In genomic region chr15:26894801-26895229, GRCm38 (mm10) we compare ENCODE assay signal across 8 mouse cellular contexts. TPM values are rescaled to one million over a fixed set of nuclear protein-coding genes. Genes with fewer than 3 reads are reported as not detected.
DNase-seq lines count a peak whose midpoint lies in the region; ATAC-seq and TF ChIP-seq lines count a peak whose summit lies in the region.

No protein-coding gene starts in this region.

- WGBS in embryonic facial prominence, embryonic 15.5 days = 0% methylated on average over 26 of the region's 28 CpGs
- under 1% methylated on average over 28 of the region's 28 CpGs for WGBS in heart, postnatal 0 days
- WGBS in lung, embryonic 16.5 days = under 1% methylated on average over 28 of the region's 28 CpGs
- WGBS in stomach, embryonic 15.5 days = 0% methylated on average over 28 of the region's 28 CpGs

- peak; percentile 8 for DNase-seq in thymus, postnatal 4 days
- DNase-seq in thymus, postnatal 25 days = no peak
- DNase-seq in heart, postnatal 0 days (ENCODE audit: low spot score) = peak; percentile 17
- DNase-seq in kidney, postnatal 10 days = peak; percentile 67

- no peaks in the 10 kb centered on the region for H3K27me3 ChIP-seq in embryonic facial prominence, embryonic 15.5 days
- H3K27me3 ChIP-seq in heart, postnatal 0 days (ENCODE audit: control insufficient read depth, insufficient read depth, low read length) = no peaks in the 10 kb centered on the region
- no peaks in the 10 kb centered on the region for H3K27me3 ChIP-seq in lung, embryonic 16.5 days (ENCODE audit: control insufficient read depth, insufficient read depth, low read depth, low read length)
- no peaks in the 10 kb centered on the region for H3K27me3 ChIP-seq in stomach, embryonic 15.5 days (replicated peaks)

- peaks cover 7% of the 10 kb centered on the region; the same call in 1 of the 2 replicates for H3K4me1 ChIP-seq in embryonic facial prominence, embryonic 15.5 days
- H3K4me1 ChIP-seq in heart, postnatal 0 days (ENCODE audit: control insufficient read depth, insufficient read depth) = no peaks in the 10 kb centered on the region; the same call in 1 of the 2 replicates
- peaks cover 6% of the 10 kb centered on the region for H3K4me1 ChIP-seq in lung, embryonic 16.5 days (replicated peaks; ENCODE audit: control insufficient read depth, insufficient read depth, low read length)
- H3K4me1 ChIP-seq in stomach, embryonic 15.5 days = no peaks in the 10 kb centered on the region

- H3K27ac ChIP-seq in embryonic facial prominence, embryonic 15.5 days (replicated peaks) = peak overlapping the region; percentile 95
- peak overlapping the region; percentile 92 for H3K27ac ChIP-seq in heart, postnatal 0 days (ENCODE audit: low read depth)
- peak overlapping the region; percentile 96 for H3K27ac ChIP-seq in lung, embryonic 16.5 days (ENCODE audit: low read length)
- peak overlapping the region; percentile 93 for H3K27ac ChIP-seq in stomach, embryonic 15.5 days

- TF ChIP-seq CTCF in heart, postnatal 0 days (IDR thresholded peaks at IDR 0.05; ENCODE audit: low read depth) = no peak

- peak overlapping the region; percentile 66 for H3K4me2 ChIP-seq in embryonic facial prominence, embryonic 15.5 days (replicated peaks)
- peak overlapping the region; percentile 92 for H3K4me2 ChIP-seq in heart, postnatal 0 days (ENCODE audit: low read depth, low read length)
- H3K4me2 ChIP-seq in lung, embryonic 16.5 days (ENCODE audit: low read depth, low read length) = peak overlapping the region; percentile 78
- peak overlapping the region; percentile 79 for H3K4me2 ChIP-seq in stomach, embryonic 15.5 days

- peak overlapping the region; percentile 82 for H3K4me3 ChIP-seq in embryonic facial prominence, embryonic 15.5 days (replicated peaks)
- H3K4me3 ChIP-seq in heart, postnatal 0 days (ENCODE audit: low read depth, low read length) = peak overlapping the region; percentile 77
- H3K4me3 ChIP-seq in lung, embryonic 16.5 days (ENCODE audit: low read length) = peak overlapping the region; percentile 88
- peak overlapping the region; percentile 73 for H3K4me3 ChIP-seq in stomach, embryonic 15.5 days (replicated peaks)

- peak overlapping the region; percentile 80 for H3K9ac ChIP-seq in embryonic facial prominence, embryonic 15.5 days
- peak overlapping the region; percentile 73 for H3K9ac ChIP-seq in heart, postnatal 0 days (replicated peaks; ENCODE audit: low read depth, low read length)
- H3K9ac ChIP-seq in lung, embryonic 16.5 days (ENCODE audit: low read length) = peak overlapping the region; percentile 87
- peak overlapping the region; percentile 76 for H3K9ac ChIP-seq in stomach, embryonic 15.5 days

- no peaks in the 10 kb centered on the region for H3K36me3 ChIP-seq in embryonic facial prominence, embryonic 15.5 days
- H3K36me3 ChIP-seq in heart, postnatal 0 days (replicated peaks; ENCODE audit: control insufficient read depth, insufficient read depth, low read length) = no peaks in the 10 kb centered on the region
- no peaks in the 10 kb centered on the region for H3K36me3 ChIP-seq in lung, embryonic 16.5 days (ENCODE audit: control insufficient read depth, insufficient read depth, low read length)
- no peaks in the 10 kb centered on the region for H3K36me3 ChIP-seq in stomach, embryonic 15.5 days

- TF ChIP-seq EP300 in heart, postnatal 0 days (IDR thresholded peaks at IDR 0.05; ENCODE audit: low read depth) = no peak

- peak; percentile 69 for ATAC-seq in embryonic facial prominence, embryonic 15.5 days (ENCODE audit: insufficient number of reproducible peaks, low FRiP score, low TSS enrichment, low read depth)
- peak; percentile 67 for ATAC-seq in heart, postnatal 0 days (ENCODE audit: insufficient read depth, low read depth)
- peak; percentile 71 for ATAC-seq in lung, embryonic 16.5 days (ENCODE audit: low read depth)
- peak; percentile 24; the same call in 1 of the 2 replicates for ATAC-seq in stomach, embryonic 15.5 days (ENCODE audit: insufficient read depth, low FRiP score, low read depth)
- no peak for ATAC-seq in megakaryocyte-erythroid progenitor cell, adult 5-6 weeks (replicated peaks; ENCODE audit: low FRiP score, low TSS enrichment, poor library complexity, severe bottlenecking)

- H3K9me3 ChIP-seq in embryonic facial prominence, embryonic 15.5 days (replicated peaks) = no peaks in the 10 kb centered on the region
- no peaks in the 10 kb centered on the region for H3K9me3 ChIP-seq in heart, postnatal 0 days (replicated peaks; ENCODE audit: control insufficient read depth, low read length)
- H3K9me3 ChIP-seq in lung, embryonic 16.5 days (ENCODE audit: control insufficient read depth, low read length) = no peaks in the 10 kb centered on the region
- no peaks in the 10 kb centered on the region for H3K9me3 ChIP-seq in stomach, embryonic 15.5 days

RNA-seq across cellular contexts. Expression of gene Fbxl7, which starts 0.6 kb away (rescaled TPM):
- 23.7 and 26.2 TPM in 2 replicates for polyA plus RNA-seq in embryonic facial prominence, embryonic 15.5 days (2015; fragmentation: Nextera tagmentation; extraction: Ambion mirVana)
- total RNA-seq in heart, postnatal 0 days (2014; rRNA removed; ENCODE audit: low replicate concordance) = 6.8 and 7.4 TPM in 2 replicates
- 3.1 and 4.0 TPM in 2 replicates for polyA plus RNA-seq in heart, postnatal 0 days (2015; fragmentation: Nextera tagmentation; extraction: Ambion mirVana)
- 13.7 and 14.0 TPM in 2 replicates for polyA plus RNA-seq in lung, embryonic 16.5 days (2015; fragmentation: Nextera tagmentation; extraction: Ambion mirVana)
- 14.4 and 16.8 TPM in 2 replicates for polyA plus RNA-seq in stomach, embryonic 15.5 days (2015; fragmentation: Nextera tagmentation; extraction: Ambion mirVana)
- total RNA-seq in megakaryocyte-erythroid progenitor cell, adult 5-6 weeks (2014; fragmentation: Nextera tagmentation) = not detected in 2 replicates
- total RNA-seq in megakaryocyte-erythroid progenitor cell, adult 5-6 weeks (2017) = not detected in 2 replicates
